Mouse (Mus musculus): ENCODE results near the gene Hdac7.

DNA sequence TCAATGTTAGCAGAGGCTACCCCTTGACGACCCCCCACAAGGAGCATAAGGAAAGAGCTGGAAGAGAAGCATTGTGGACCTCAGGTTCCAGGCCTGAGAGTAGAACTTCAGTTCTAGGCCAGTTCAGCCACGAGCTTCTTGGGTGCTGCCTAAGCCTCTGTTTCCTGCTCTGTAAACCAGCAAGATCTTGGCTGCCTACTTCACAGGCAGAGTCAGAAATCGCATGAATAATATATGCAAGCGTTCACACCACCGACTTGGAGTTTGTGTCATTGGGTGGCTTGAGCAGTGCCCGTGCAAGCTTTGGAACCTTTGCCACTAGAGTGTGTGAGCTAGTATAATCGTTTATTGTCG lies 7.4 kb downstream of the Hdac7 start:
- TF ChIP-seq CTCF (IDR thresholded peaks at IDR 0.05; ENCODE audit: low read depth) (no peak), EP300 (IDR thresholded peaks at IDR 0.05; ENCODE audit: low read depth) (no peak)

Measured in liver, embryonic 14.5 days (tissue).